Mouse (Mus musculus) midbrain, embryonic 12.5 days (tissue): ENCODE results near the gene Bbx. TPM values are rescaled to one million over a fixed set of nuclear protein-coding genes. Genes with fewer than 3 reads are reported as not detected.
A peak's percentile ranks its signal among the peaks of the same experiment; 100 is the strongest.

Experiments
- ATAC-seq: fragments of 200-750 bp; cut with Nextera tagmentation; 2 replicates; pipeline ENCODE4 v1.8.0; 2017; ENCODE audit warnings: low read depth, moderate TSS enrichment, moderate library complexity; ENCODE audit not compliant: low FRiP score
- H3K27ac ChIP-seq: fragments of 300-500 bp; sonication (generic); replicated peaks from 2 replicates; pipeline ENCODE4 v1.5.1; 2016; ENCODE audit warnings: mild to moderate bottlenecking
- H3K27me3 ChIP-seq: fragments of 300-500 bp; sonication (generic); 2 replicates; pipeline ENCODE4 v1.6.1; 2016; ENCODE audit warnings: mild to moderate bottlenecking
- H3K36me3 ChIP-seq: fragments of 300-500 bp; sonication (generic); 2 replicates; pipeline ENCODE4 v1.6.1; 2016
- H3K4me1 ChIP-seq: fragments of 300-500 bp; sonication (generic); 2 replicates; pipeline ENCODE4 v1.6.1; 2016
- H3K4me2 ChIP-seq: fragments of 300-500 bp; sonication (generic); replicated peaks from 2 replicates; pipeline ENCODE4 v1.6.1; 2016; ENCODE audit warnings: mild to moderate bottlenecking, moderate library complexity
- H3K4me3 ChIP-seq: fragments of 300-500 bp; sonication (generic); 2 replicates; pipeline ENCODE4 v1.5.1; 2016; ENCODE audit warnings: mild to moderate bottlenecking
- H3K9ac ChIP-seq: fragments of 300-500 bp; sonication (generic); replicated peaks from 2 replicates; pipeline ENCODE4 v1.6.1; 2016; ENCODE audit warnings: mild to moderate bottlenecking, moderate library complexity
- H3K9me3 ChIP-seq: fragments of 300-500 bp; sonication (generic); 2 replicates; pipeline ENCODE4 v1.6.1; 2016; ENCODE audit warnings: mild to moderate bottlenecking
- WGBS: fragments of 180-500 bp; shearing (Covaris S2); methylation state at CpG from one replicate; pipeline ENCODE4 v1.1.7; 2016; 5-methylcytosine and 5-hydroxymethylcytosine counted together
- polyA plus RNA-seq: library from polyadenylated mRNA; unstranded; fragments of >200 nt; fragmentation: Nextera tagmentation; extraction: Ambion mirVana; gene quantifications from 2 replicates; pipeline ENCODE4 v1.2.1, GENCODE M21; 2016

Gene Bbx
- 32.6 and 32.8 TPM in 2 replicates for polyA plus RNA-seq

DNA sequence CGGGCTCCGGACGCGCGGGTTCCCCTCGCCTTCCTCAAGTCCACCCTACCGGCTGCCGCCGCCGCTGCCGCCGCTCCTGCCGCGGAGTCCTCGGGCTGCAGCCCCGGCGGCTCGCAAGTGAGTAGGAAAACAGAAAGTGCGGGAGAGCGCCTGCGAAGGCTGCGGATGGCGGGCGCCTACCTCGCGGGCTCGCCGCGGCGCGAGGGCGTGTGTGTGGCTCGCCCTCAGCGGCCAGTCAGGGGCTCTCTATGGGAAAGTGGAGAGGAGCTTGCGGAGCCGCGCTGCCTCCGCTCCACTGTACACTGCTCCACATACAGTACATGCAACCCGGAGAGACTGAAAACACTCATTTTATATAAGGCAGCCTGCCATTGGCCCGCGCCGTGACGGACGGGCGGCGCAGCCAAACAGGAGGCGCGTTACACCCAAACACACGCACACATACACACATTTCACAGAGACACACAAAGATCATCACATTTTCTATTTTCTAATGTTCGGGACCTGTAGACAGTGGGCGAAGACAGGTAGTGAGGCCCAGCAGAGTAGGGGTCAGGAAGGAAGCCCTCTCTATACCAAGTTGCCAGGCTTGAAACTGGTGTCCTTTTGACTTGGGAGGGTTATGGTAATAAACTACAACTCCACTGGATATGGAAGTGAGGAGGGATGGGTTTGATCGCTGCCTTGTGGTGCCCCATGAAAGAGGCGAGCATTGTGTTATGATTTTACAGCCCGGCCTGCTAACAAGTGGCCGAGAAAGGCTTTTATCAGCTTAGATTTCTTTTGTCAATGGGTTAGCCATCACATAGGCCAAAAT is at the start of gene Bbx:
TSS of gene Bbx (minus strand) at position 329 of the 817 bp plus-strand sequence.
- ATAC-seq: peak; percentile 97
- peak within 1 kb of the TSS; percentile 89 for H3K4me3 ChIP-seq
- H3K4me1 ChIP-seq: peaks cover 5% of the 10 kb centered on the region
- WGBS: under 1% methylated on average over 55 of the region's 55 CpGs
- no peaks in the 10 kb centered on the region for H3K9me3 ChIP-seq
- H3K36me3 ChIP-seq: no peaks in the 10 kb centered on the region
- H3K9ac ChIP-seq: peak within 1 kb of the TSS; percentile 89
- peak within 1 kb of the TSS; percentile 98 for H3K27ac ChIP-seq
- H3K27me3 ChIP-seq: no peaks in the 10 kb centered on the region
- peak within 1 kb of the TSS; percentile 100 for H3K4me2 ChIP-seq

DNA sequence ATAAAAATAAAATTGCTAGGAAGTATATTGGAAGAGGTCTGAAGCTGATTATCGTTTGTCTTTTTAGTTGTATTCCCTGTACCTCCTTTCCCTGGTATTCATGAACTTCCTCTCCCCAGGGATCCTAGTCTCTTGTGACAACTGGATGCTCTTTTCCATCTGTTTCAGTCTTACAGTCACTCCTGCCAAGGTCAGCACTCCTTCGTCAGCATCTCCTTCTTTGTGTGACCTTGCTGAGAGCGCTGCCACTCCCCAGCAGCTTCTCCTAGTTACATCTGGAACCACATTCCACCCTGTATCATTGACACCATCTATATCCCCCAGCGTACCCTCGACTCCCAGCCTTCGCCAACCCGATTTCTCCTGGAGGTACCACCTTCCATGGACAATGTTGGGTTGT is 49.7 kb upstream of the Bbx start:
- no peak overlapping the region for H3K27ac ChIP-seq
- no peaks in the 10 kb centered on the region for H3K36me3 ChIP-seq
- no peak for ATAC-seq
- no peak overlapping the region for H3K4me3 ChIP-seq
- H3K9ac ChIP-seq: no peak overlapping the region
- no peaks in the 10 kb centered on the region for H3K9me3 ChIP-seq
- 70% methylated on average over 7 of the region's 7 CpGs for WGBS
- no peak overlapping the region for H3K4me2 ChIP-seq
- H3K27me3 ChIP-seq: no peaks in the 10 kb centered on the region
- no peaks in the 10 kb centered on the region for H3K4me1 ChIP-seq

DNA sequence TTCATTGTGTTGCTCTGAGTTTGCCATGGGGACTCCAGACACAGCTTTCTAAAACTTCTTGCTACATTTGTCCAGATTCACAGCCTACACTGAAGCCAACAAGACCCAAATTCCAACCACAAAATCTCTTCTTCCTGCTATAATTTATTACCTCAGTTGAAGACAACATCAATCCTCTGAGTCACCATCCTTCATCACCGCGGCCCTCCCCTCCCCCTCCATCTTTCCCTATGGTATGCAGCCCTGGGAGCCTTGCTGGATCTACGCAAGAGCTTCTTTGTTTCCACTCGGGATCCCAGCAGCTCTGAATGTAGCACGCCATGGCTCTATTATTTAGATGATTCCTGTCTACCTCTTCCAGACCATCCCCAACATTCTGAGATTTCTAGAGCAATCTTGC is 49.2 kb upstream of the Bbx start:
- ATAC-seq: no peak
- 64% methylated on average over 5 of the region's 5 CpGs for WGBS

DNA sequence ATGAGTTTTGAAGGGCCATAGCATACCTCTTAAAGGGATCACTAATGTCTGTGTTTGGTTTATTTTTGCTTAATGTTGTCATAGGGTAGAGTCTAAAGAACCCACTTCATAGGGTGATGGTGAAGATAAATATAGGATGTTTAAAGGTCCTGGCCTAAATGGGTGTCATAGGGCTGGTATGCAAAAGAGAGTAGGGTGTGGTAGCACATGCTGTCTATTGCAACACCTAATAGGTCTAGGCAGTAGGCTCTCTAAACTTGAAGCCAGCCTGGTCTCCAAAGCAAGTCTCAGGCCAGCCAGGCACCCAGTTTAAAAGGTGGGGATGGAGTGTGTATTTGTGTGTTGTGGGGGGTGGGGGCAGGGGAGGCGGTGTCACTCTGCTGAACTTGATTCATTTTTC is 46.5 kb upstream of the Bbx start:
- Histone ChIP-seq H3K4me3 (no peak overlapping the region), H3K4me2 (no peak overlapping the region), H3K4me1 (no peaks in the 10 kb centered on the region), H3K27me3 (no peaks in the 10 kb centered on the region), H3K27ac (no peak overlapping the region), H3K9me3 (no peaks in the 10 kb centered on the region), H3K36me3 (no peaks in the 10 kb centered on the region), H3K9ac (no peak overlapping the region)
- ATAC-seq: no peak
- 95% methylated on average over 1 of the region's 1 CpGs for WGBS

More for the DNA sequence above, 49.2 kb upstream of the Bbx start:
- Histone ChIP-seq H3K4me3 (no peak overlapping the region), H3K4me2 (no peak overlapping the region), H3K27me3 (no peaks in the 10 kb centered on the region), H3K27ac (no peak overlapping the region), H3K36me3 (no peaks in the 10 kb centered on the region), H3K9ac (no peak overlapping the region), H3K4me1 (no peaks in the 10 kb centered on the region), H3K9me3 (no peaks in the 10 kb centered on the region)

DNA sequence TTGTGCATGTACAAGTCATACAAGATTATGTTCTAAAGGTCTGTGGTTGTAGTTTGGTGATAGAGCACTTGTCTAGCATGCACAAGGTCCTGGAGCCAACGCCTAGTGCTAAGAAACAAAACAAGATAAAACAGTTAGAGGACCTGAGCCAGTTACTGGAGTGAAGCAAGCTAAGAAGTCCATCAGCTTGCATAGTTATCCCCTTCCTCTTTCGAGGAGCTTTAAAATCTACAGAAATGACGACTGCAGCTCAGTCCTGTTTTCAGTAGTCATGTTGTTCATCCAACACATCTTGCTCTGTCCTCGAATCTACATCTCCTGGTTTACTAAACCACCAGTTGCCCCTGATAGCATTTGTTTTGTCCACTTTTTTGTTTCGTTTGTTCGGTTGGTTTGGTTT is 45.4 kb upstream of the Bbx start:
- no peak overlapping the region for H3K27ac ChIP-seq
- H3K27me3 ChIP-seq: no peaks in the 10 kb centered on the region
- no peaks in the 10 kb centered on the region for H3K36me3 ChIP-seq
- no peak overlapping the region for H3K9ac ChIP-seq
- ATAC-seq: no peak
- H3K4me3 ChIP-seq: no peak overlapping the region
- WGBS: 90% methylated on average over 6 of the region's 6 CpGs
- no peak overlapping the region for H3K4me2 ChIP-seq
- H3K9me3 ChIP-seq: no peaks in the 10 kb centered on the region
- H3K4me1 ChIP-seq: no peaks in the 10 kb centered on the region

DNA sequence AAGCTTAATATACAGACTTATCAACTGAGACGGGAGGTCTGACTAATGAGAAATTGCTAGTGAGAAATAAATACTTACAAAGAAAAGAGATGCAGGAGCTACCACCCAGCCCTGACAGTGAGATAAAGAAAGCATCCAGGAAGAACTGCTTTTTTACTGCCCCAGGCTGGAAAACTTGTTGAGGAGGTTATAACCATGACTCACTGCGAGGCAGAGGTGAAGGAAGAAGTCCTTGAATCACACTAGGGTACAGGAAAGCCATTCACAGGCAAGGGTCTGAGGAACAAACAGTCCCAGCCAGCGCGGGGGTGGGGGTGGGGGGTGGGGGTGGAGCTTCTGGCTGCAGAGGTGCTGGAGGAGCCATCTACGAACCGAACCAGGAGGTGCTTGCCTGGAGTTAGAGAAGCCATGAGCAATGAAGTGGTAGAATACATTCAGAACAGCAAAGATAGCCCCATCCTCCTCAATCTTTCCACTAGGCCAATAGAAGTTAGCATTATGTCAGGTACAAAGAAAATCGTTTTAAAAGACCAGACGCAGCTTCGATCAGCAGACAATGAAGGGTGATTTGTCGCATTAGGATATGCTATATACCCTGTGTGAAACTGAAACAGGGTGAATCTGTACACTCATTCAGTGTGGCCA is 30.2 kb upstream of the Bbx start:
- Histone ChIP-seq H3K4me2 (no peak overlapping the region), H3K9me3 (no peaks in the 10 kb centered on the region), H3K4me1 (no peaks in the 10 kb centered on the region), H3K27ac (no peak overlapping the region), H3K27me3 (no peaks in the 10 kb centered on the region), H3K36me3 (no peaks in the 10 kb centered on the region), H3K4me3 (no peak overlapping the region), H3K9ac (no peak overlapping the region)
- 40% methylated on average over 10 of the region's 10 CpGs for WGBS
- ATAC-seq: no peak

DNA sequence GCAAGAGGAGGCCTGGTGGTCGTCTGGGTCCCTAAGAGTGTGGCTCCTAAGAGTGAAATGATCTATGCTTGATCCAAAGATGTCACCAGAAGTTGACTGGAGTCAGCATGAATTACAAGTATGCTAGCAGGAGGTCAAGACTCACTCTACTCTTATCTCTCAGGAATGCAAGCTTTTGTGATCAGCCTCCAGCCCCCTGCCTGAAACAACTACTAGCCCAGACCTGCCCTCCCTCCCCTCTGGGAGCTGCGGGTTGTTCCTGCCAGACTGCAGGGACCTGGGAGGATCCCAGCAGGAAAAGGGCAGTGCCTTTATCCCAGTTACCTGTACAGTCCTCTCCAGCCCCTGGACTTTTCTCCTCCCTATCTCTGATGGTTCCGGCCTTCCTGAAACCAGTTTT is 27.0 kb upstream of the Bbx start:
- H3K27ac ChIP-seq: no peak overlapping the region

DNA sequence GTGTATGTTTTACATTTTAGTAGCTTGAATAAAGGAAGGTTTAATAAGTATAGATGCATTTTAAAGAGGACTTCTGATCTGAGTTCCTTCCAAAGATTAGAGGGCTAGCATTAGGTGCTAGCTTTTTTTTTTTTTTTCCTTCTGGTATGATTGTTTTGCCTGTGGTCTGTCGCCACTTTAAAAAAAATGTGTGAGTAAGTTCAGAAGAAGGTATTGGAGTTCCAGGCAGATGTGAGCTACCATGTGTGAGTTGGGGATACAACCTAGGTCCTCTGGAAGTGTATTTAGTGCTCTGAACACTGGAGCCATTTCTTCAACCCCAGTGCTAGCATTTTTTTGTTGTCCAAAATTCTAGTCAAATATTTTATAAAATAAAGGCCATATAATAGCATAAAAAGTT is 23.9 kb upstream of the Bbx start:
- Histone ChIP-seq H3K9me3 (no peaks in the 10 kb centered on the region), H3K36me3 (no peaks in the 10 kb centered on the region), H3K27ac (no peak overlapping the region), H3K9ac (no peak overlapping the region), H3K27me3 (no peaks in the 10 kb centered on the region), H3K4me3 (no peak overlapping the region), H3K4me1 (no peaks in the 10 kb centered on the region), H3K4me2 (no peak overlapping the region)
- 86% methylated on average over 1 of the region's 1 CpGs for WGBS
- no peak for ATAC-seq

More for the DNA sequence above, 27.0 kb upstream of the Bbx start:
- Histone ChIP-seq H3K4me3 (no peak overlapping the region), H3K9ac (no peak overlapping the region), H3K4me2 (no peak overlapping the region), H3K9me3 (no peaks in the 10 kb centered on the region), H3K27me3 (no peaks in the 10 kb centered on the region), H3K36me3 (no peaks in the 10 kb centered on the region), H3K4me1 (no peaks in the 10 kb centered on the region)
- ATAC-seq: 0 out of 2 replicates have a peak, but pooled peaks have one; percentile 6
- 41% methylated on average over 3 of the region's 3 CpGs for WGBS

DNA sequence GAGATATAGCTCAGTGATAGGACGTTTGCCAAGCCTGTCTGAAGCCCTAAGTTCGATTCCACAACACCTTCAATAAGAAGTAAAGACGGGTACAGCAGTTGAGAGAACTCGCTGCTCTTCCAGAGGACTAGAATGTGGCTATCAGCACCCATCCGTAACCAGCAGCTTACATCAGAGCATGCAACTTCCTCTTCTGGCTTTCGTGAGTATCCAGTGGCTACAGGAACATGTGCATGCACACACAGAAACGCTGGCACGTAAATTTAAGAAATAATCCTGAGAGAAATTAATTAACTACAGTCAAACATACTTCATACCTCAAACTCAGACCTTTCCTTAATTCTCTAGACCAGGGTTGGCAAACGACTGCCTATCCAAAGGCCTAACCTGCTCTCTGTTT is 16.9 kb upstream of the Bbx start:
- Histone ChIP-seq H3K27ac (no peak overlapping the region), H3K9ac (no peak overlapping the region), H3K36me3 (no peaks in the 10 kb centered on the region), H3K4me2 (no peak overlapping the region), H3K4me1 (no peaks in the 10 kb centered on the region), H3K27me3 (no peaks in the 10 kb centered on the region), H3K9me3 (no peaks in the 10 kb centered on the region), H3K4me3 (no peak overlapping the region)
- 86% methylated on average over 9 of the region's 9 CpGs for WGBS
- no peak for ATAC-seq

DNA sequence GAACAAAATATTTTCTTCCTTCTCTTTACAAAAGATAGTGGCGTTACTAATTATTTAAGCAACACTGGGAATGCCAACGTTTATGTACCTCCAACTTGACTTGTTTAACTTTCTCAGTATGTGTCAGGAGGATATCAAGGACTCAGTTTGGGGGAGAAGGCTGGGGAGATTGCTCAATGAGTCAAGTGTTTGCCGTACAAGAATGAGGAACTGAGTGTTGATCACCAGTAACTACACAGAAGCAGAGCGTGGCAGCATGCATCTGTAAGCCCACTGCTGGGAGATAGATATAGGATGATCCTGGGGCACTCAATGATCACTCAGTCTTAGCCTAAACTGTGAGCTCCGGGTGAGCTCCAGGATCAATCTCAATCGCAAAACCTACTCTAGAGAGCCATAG is 12.8 kb upstream of the Bbx start:
- Histone ChIP-seq H3K27me3 (no peaks in the 10 kb centered on the region), H3K27ac (no peak overlapping the region), H3K9ac (no peak overlapping the region), H3K4me2 (no peak overlapping the region), H3K4me3 (no peak overlapping the region), H3K36me3 (no peaks in the 10 kb centered on the region), H3K9me3 (no peaks in the 10 kb centered on the region), H3K4me1 (no peaks in the 10 kb centered on the region)
- 88% methylated on average over 6 of the region's 6 CpGs for WGBS
- no peak for ATAC-seq

DNA sequence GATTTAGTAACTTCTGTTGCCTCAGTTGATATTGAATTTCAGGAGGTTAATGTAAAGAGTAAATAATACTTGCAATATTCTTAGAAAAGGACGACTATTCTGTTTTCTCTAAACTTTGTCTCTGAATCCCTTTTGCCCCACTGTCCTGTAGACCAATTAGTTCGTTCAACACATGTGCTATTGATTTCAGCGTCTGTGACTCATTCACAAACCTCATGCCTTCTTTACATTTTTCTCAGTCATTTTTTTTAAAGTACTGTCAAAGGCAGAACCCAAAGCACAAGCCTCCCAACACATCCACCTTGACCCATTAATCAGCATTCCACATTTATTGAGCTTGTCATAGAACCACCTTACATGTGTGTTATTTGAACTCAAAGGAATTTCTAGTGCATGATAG is 6.6 kb upstream of the Bbx start:
- ATAC-seq: no peak
- H3K36me3 ChIP-seq: no peaks in the 10 kb centered on the region

DNA sequence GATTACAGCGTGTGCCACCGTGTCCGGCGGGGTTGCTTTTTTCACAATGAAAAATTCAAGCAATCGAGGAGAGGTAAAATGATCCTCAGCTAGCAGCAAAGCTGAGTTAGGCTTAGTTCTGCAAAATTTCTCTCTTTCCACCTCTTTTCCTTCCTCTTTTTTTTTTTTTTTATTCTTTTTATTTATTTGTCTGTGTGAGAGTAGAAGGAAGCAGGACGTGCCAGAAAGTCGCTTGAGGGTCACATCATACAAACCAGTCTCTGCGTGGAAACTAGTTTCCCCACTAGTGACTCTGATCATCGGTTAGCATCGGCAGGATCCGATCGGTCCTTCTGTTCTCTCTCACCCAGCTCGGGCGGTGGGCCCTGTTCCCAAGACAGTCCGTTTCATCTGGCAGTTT is 5.6 kb upstream of the Bbx start:
- H3K4me2 ChIP-seq: no peak overlapping the region
- WGBS: 80% methylated on average over 15 of the region's 15 CpGs
- H3K4me1 ChIP-seq: peaks cover 2% of the 10 kb centered on the region
- ATAC-seq: no peak
- H3K9ac ChIP-seq: no peak overlapping the region
- H3K4me3 ChIP-seq: no peak overlapping the region
- no peaks in the 10 kb centered on the region for H3K9me3 ChIP-seq
- no peaks in the 10 kb centered on the region for H3K27me3 ChIP-seq
- H3K27ac ChIP-seq: no peak overlapping the region
- H3K36me3 ChIP-seq: no peaks in the 10 kb centered on the region

More for the DNA sequence above, 6.6 kb upstream of the Bbx start:
- no peak overlapping the region for H3K4me3 ChIP-seq
- no peak overlapping the region for H3K27ac ChIP-seq
- 74% methylated on average over 3 of the region's 3 CpGs for WGBS
- H3K9me3 ChIP-seq: no peaks in the 10 kb centered on the region
- no peak overlapping the region for H3K4me2 ChIP-seq
- H3K27me3 ChIP-seq: no peaks in the 10 kb centered on the region
- no peaks in the 10 kb centered on the region for H3K4me1 ChIP-seq
- H3K9ac ChIP-seq: no peak overlapping the region
